Mouse (Mus musculus) forebrain, embryonic 11.5 days (tissue): ENCODE data around the gene Ldlr. TPM values are rescaled to one million over a fixed set of nuclear protein-coding genes. Genes with fewer than 3 reads are reported as not detected.

ENCODE experiments used
- ATAC-seq: fragments of 200-750 bp; cut with Nextera tagmentation; replicated peaks from 2 replicates; pipeline ENCODE4 v1.8.0; 2017; ENCODE audit warnings: moderate TSS enrichment; ENCODE audit not compliant: low FRiP score
- DNase-seq: peaks from one replicate; pipeline ENCODE4 v3.0.0-alpha.2; 2017; ENCODE audit warnings: low spot score
- H3K27ac ChIP-seq: fragments of 300-500 bp; sonication (generic); 2 replicates; pipeline ENCODE4 v1.5.1; 2014; ENCODE audit warnings: low read depth, low read length
- H3K27me3 ChIP-seq: fragments of 300-500 bp; sonication (generic); 2 replicates; pipeline ENCODE4 v1.6.1; 2014; ENCODE audit warnings: mild to moderate bottlenecking, low read length, mixed read lengths; ENCODE audit not compliant: control insufficient read depth, insufficient read depth
- H3K36me3 ChIP-seq: fragments of 300-500 bp; sonication (generic); 2 replicates; pipeline ENCODE4 v1.6.1; 2014; ENCODE audit warnings: mild to moderate bottlenecking, low read length, moderate library complexity, mixed read lengths; ENCODE audit not compliant: control insufficient read depth, insufficient read depth
- H3K4me1 ChIP-seq: fragments of 300-500 bp; sonication (generic); replicated peaks from 2 replicates; pipeline ENCODE4 v1.6.1; 2014; ENCODE audit warnings: low read length, mixed read lengths; ENCODE audit not compliant: control insufficient read depth, insufficient read depth
- H3K4me2 ChIP-seq: fragments of 300-500 bp; sonication (generic); 2 replicates; pipeline ENCODE4 v1.6.1; 2014; ENCODE audit warnings: low read depth, mild to moderate bottlenecking, low read length, moderate library complexity, mixed read lengths; ENCODE audit not compliant: severe bottlenecking
- H3K4me3 ChIP-seq: fragments of 300-500 bp; sonication (generic); 2 replicates; pipeline ENCODE4 v1.5.1; 2014; ENCODE audit warnings: low read depth, low read length
- H3K9ac ChIP-seq: fragments of 300-500 bp; sonication (generic); 2 replicates; pipeline ENCODE4 v1.6.1; 2014; ENCODE audit warnings: low read length
- H3K9me3 ChIP-seq: fragments of 300-500 bp; sonication (generic); 2 replicates; pipeline ENCODE4 v1.6.1; 2016; ENCODE audit warnings: low read length, mixed read lengths; ENCODE audit not compliant: control insufficient read depth
- WGBS: fragments of 180-500 bp; shearing (Covaris S2); extraction: QIAGEN DNeasy Blood & Tissue Kit; methylation state at CpG from one replicate; pipeline ENCODE4 v1.1.7; 2014; 5-methylcytosine and 5-hydroxymethylcytosine counted together
- polyA plus RNA-seq: library from polyadenylated mRNA; unstranded; fragments of >200 nt; fragmentation: Nextera tagmentation; extraction: Ambion mirVana; gene quantifications from 2 replicates; pipeline ENCODE4 v1.2.1, GENCODE M21; 2014

Gene Ldlr
- polyA plus RNA-seq, result 23.2 and 23.7 TPM in 2 replicates

DNA sequence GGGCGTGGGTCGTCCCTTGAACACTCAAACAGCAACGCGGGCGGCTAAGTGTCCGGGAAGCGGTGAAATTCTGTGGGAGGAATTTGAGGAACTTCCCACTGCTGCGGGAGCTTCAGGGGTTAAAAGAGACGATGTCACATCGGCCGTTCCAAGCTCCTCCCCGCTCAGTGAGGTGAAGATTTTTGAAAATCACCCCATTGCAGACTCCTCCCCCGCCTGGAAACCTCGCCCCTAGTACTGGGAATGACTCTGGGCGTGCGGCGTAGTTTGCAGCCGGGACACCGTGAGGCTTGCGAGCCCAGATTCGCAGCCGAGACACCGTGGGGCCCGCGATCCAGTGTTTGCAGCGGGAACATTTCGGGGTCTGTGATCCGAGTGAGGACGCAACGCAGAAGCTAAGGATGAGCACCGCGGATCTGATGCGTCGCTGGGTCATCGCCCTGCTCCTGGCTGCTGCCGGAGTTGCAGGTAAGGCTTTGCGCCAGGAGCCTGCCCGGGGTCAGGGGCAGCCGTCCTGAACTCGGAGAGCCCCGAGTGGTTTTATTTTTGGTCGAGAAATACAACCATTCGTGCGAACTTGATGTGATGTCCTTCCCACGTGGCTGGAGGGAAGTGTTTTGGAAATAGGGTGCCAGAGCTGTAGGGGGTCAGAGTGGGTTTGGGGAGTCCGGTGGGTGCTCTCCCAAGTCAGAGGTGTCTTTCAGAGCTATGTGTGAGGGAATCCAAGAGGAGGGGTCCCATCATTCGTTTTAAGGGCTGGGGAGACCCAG, at the start of gene Ldlr:
TSS of gene Ldlr (plus strand) at position 107 of the 770 bp plus-strand sequence.
- Histone ChIP-seq H3K27ac (peak within 1 kb of the TSS; percentile 90), H3K4me3 (peak within 1 kb of the TSS; percentile 56), H3K9ac (peak within 1 kb of the TSS; percentile 66), H3K4me1 (peaks cover 10% of the 10 kb centered on the region; the same call in 1 of the 2 replicates), H3K36me3 (peaks cover 4% of the 10 kb centered on the region; the same call in 1 of the 2 replicates), H3K27me3 (no peaks in the 10 kb centered on the region), H3K9me3 (no peaks in the 10 kb centered on the region), H3K4me2 (peak within 1 kb of the TSS; percentile 77)
- under 1% methylated on average over 47 of the region's 47 CpGs for WGBS
- ATAC-seq (peak; percentile 89), DNase-seq (peak; percentile 92)

DNA sequence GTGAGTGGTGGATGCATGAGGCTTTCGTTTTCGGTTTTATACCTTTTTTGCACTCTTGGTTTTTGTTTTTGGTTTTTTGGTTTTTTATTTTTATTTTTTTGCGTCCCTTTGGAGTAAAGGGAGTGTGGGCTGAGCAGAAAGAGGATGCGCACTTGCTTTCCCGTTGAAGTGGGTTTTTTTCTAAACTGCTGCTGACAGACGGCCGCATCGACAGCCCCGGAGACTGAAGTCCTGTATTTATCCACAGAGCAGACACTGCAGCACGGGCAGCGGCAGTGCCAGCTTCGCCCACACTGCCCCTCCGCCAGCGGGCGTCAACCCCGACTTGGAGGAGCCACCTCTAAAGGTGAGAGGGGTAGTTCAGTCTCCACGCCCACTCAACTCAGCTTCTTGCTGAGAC, 45.6 kb upstream of the Ldlr start:
- Histone ChIP-seq H3K36me3 (peaks cover 39% of the 10 kb centered on the region), H3K27ac (no peak overlapping the region), H3K4me1 (no peaks in the 10 kb centered on the region), H3K4me3 (no peak overlapping the region), H3K9me3 (no peaks in the 10 kb centered on the region), H3K9ac (no peak overlapping the region), H3K4me2 (no peak overlapping the region), H3K27me3 (no peaks in the 10 kb centered on the region)
- ATAC-seq (no peak), DNase-seq (no peak)
- WGBS, result 96% methylated on average over 17 of the region's 17 CpGs

DNA sequence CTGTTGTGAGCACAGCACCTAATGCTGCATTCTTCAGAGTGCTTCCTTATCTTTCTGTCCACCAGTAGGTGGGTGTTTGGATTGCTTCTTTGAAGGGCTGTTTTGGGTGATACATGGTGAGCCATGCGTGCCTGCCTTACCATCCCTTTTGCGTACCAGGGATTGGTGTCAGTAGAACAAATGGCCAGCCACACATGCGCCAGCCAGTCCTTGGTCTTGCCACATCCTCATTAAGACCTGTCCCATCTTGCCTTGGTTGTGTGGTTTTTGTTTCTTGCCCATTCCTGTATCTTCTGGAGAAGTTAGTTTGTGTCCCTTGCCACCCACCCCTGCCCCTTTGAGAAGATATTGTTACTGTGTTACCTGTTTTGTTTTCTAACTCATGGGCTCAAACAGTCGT, 42.8 kb upstream of the Ldlr start:
- peaks cover 36% of the 10 kb centered on the region for H3K36me3 ChIP-seq
- WGBS, result 95% methylated on average over 4 of the region's 4 CpGs
- H3K4me2 ChIP-seq, result no peak overlapping the region
- no peak overlapping the region for H3K27ac ChIP-seq
- H3K27me3 ChIP-seq, result no peaks in the 10 kb centered on the region
- ATAC-seq (no peak), DNase-seq (no peak)
- no peaks in the 10 kb centered on the region for H3K4me1 ChIP-seq
- H3K9ac ChIP-seq, result no peak overlapping the region
- no peak overlapping the region for H3K4me3 ChIP-seq
- no peaks in the 10 kb centered on the region for H3K9me3 ChIP-seq

DNA sequence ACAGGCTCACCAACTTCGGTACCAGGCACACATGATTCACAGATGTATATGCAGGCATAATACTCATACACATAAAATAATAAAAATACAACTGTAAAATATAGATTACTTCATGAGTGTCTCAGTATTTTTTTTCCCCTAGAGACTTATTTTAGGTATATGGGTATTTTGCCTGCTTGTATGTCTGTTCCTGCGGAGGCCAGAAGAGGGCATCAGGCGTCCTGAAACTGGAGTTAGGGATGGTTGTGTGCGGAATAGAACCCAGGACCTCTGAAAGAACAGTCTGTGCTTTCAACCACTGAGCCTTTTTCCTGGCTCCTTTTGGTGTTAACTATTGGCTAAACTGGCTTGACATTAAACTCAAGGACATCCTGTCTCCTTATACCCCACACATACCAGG, 40.5 kb upstream of the Ldlr start:
- Histone ChIP-seq H3K9ac (no peak overlapping the region), H3K9me3 (no peaks in the 10 kb centered on the region), H3K4me2 (no peak overlapping the region), H3K27ac (no peak overlapping the region), H3K4me3 (no peak overlapping the region), H3K4me1 (no peaks in the 10 kb centered on the region), H3K27me3 (no peaks in the 10 kb centered on the region), H3K36me3 (peaks cover 37% of the 10 kb centered on the region)
- DNase-seq (no peak), ATAC-seq (no peak)
- 89% methylated on average over 4 of the region's 4 CpGs for WGBS

DNA sequence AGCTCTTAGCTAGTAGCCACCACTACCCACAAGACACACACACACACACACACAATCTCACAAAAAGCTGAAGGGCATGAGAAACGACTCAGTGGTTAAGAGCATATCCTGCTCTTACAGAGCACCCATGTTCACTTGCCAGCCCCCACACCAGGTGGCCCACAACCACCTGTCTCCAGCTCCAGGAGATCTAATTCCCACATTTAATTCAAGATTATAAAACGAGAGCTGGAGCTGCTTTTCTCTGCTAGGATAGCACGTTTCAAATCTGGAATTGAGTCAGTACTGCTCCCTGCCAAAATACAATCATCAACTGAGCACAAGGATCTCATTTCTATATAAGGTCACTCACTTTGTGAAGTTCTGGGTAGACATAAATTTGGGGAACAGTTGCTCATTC, 39.4 kb upstream of the Ldlr start:
- H3K4me1 ChIP-seq, result no peaks in the 10 kb centered on the region
- DNase-seq, result no peak
- H3K27me3 ChIP-seq, result no peaks in the 10 kb centered on the region
- ATAC-seq, result no peak
- H3K9me3 ChIP-seq, result no peaks in the 10 kb centered on the region
- no peak overlapping the region for H3K27ac ChIP-seq
- H3K36me3 ChIP-seq, result peaks cover 34% of the 10 kb centered on the region
- no peak overlapping the region for H3K9ac ChIP-seq
- no peak overlapping the region for H3K4me3 ChIP-seq
- 91% methylated on average over 3 of the region's 3 CpGs for WGBS
- H3K4me2 ChIP-seq, result no peak overlapping the region

DNA sequence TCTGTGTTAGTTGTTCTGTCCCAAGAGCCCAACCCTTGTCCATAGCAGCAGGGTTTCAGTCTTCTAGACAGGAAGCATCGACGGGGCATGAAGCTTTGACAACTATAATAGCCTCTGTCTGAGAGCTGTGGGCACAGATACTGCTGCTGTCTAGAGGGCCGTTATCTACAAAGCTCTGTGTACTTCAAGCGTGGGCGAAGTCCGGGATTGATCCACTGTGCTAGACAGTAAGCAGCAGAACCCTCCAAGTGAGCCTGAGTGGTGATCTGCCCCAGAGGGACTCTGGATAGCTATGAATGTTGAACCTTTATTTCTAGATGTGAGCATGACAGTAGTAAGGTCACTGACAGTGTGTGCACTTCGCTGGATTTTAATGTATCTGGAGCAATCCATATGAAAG, 34.7 kb upstream of the Ldlr start:
- H3K36me3 ChIP-seq, result peaks cover 21% of the 10 kb centered on the region; the same call in 1 of the 2 replicates

DNA sequence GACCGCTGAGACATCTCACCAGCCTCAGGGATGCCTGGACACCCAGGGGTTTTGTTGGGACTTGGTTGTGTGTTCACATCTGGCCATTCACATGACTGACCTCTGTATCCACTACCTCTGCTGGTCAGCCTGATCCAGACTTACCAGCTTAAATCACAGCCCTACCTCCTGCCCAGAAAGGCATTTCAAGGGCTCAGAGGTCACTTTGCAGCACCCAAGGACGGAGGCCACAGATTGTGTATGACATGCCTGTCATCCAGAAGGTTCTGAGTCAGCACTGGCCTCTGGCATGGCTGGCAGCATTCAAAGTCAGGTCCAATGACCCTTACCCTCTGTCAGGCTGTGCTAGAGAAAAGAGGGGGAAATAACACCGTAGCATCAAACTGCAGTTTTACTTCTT, 33.3 kb upstream of the Ldlr start:
- Histone ChIP-seq H3K4me1 (no peaks in the 10 kb centered on the region), H3K4me3 (no peak overlapping the region), H3K27ac (no peak overlapping the region), H3K36me3 (peaks cover 15% of the 10 kb centered on the region; the same call in 1 of the 2 replicates), H3K4me2 (no peak overlapping the region), H3K9me3 (no peaks in the 10 kb centered on the region), H3K9ac (no peak overlapping the region), H3K27me3 (no peaks in the 10 kb centered on the region)
- WGBS, result 82% methylated on average over 3 of the region's 3 CpGs
- ATAC-seq (no peak), DNase-seq (no peak)

More for the DNA sequence above, 34.7 kb upstream of the Ldlr start:
- WGBS, result 95% methylated on average over 7 of the region's 7 CpGs
- ATAC-seq, result no peak
- H3K4me1 ChIP-seq, result no peaks in the 10 kb centered on the region
- no peak overlapping the region for H3K27ac ChIP-seq
- no peaks in the 10 kb centered on the region for H3K9me3 ChIP-seq
- H3K4me3 ChIP-seq, result no peak overlapping the region
- H3K4me2 ChIP-seq, result no peak overlapping the region
- H3K27me3 ChIP-seq, result no peaks in the 10 kb centered on the region
- DNase-seq, result no peak
- H3K9ac ChIP-seq, result no peak overlapping the region

DNA sequence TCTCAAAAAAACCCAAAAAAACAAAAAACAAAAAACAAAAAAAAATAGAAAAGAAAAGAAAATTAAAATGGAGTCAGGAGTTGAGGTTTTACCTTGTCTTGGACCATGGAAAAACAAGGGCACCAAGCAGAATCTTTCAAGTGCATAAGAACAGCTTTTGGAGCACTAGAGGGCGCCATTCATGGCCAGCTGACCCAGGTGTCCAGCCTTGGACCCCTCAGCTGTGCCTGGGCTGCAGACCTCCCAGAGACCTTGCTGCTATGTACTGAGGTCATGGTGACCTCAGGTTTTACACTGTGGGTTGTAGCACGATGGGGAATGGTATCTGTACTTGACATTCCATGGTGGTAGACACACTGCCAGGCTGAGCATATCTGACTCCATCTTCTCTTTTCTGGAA, 31.4 kb upstream of the Ldlr start:
- Histone ChIP-seq H3K4me1 (no peaks in the 10 kb centered on the region), H3K4me3 (no peak overlapping the region), H3K9ac (no peak overlapping the region), H3K27ac (no peak overlapping the region), H3K27me3 (no peaks in the 10 kb centered on the region), H3K4me2 (no peak overlapping the region), H3K36me3 (peaks cover under 1% of the 10 kb centered on the region; the same call in 1 of the 2 replicates), H3K9me3 (no peaks in the 10 kb centered on the region)
- DNase-seq (no peak), ATAC-seq (no peak)
- 63% methylated on average over 2 of the region's 2 CpGs for WGBS

DNA sequence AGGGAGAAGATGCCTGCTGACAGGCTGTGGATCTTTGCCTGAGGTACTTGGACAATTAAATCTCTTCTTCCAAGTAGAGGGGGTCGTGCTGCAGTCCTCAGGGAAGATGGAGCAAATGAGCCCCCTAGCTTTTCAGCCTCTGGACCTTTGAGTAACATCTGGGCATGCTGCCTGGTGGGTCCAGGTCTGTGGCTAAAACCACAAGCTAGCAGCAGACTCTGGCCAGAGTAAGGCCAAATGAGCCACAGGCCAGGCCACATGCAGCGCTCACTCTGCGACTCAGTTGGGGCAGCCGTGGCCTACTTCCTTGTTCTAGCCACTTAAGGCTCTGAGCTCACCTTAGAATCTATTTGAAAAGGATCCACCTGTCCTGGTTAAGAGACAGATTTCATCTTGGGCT, 30.8 kb upstream of the Ldlr start:
- DNase-seq, result no peak
- Histone ChIP-seq H3K36me3 (peaks cover 2% of the 10 kb centered on the region; the same call in 1 of the 2 replicates), H3K9ac (no peak overlapping the region), H3K4me1 (no peaks in the 10 kb centered on the region), H3K9me3 (no peaks in the 10 kb centered on the region), H3K27me3 (no peaks in the 10 kb centered on the region), H3K4me2 (no peak overlapping the region), H3K27ac (no peak overlapping the region), H3K4me3 (no peak overlapping the region)
- no peak for ATAC-seq
- 100% methylated on average over 4 of the region's 4 CpGs for WGBS
